Mouse (Mus musculus) cortical plate, adult 2 months (tissue): ENCODE measurements around the gene Vmn2r59. TPM values are rescaled to one million over a fixed set of nuclear protein-coding genes. Genes with fewer than 3 reads are reported as not detected.
"Not testable (repeated sequence)": the region's sequence is repeated elsewhere in the genome, so short reads cannot be mapped to it uniquely, and the experiment has no call there.

Experiments used
- H3K27ac ChIP-seq: fragments of 200-500 bp; 2 replicates; pipeline ENCODE4 v1.5.1; 2012; ENCODE audit warnings: low read length, control low read depth, inconsistent platforms; ENCODE audit not compliant: insufficient read depth
- H3K4me1 ChIP-seq: fragments of 200-500 bp; 2 replicates; pipeline ENCODE4 v1.6.1; 2011; ENCODE audit warnings: low read length; ENCODE audit not compliant: control insufficient read depth, insufficient read depth
- H3K4me3 ChIP-seq: fragments of 200-500 bp; 2 replicates; pipeline ENCODE4 v1.5.1; 2011; ENCODE audit warnings: mild to moderate bottlenecking, low read length, control low read depth; ENCODE audit not compliant: insufficient read depth
- CTCF ChIP-seq: fragments of 200-500 bp; IDR thresholded peaks from 2 replicates; pipeline ENCODE4 v1.5.1; 2011; ENCODE audit warnings: mild to moderate bottlenecking, control low read depth, low read length; ENCODE audit not compliant: insufficient read depth; ENCODE audit errors: extremely low read depth
- POLR2A ChIP-seq: fragments of 200-500 bp; IDR thresholded peaks from 2 replicates; pipeline ENCODE4 v1.6.1; 2011; ENCODE audit warnings: mild to moderate bottlenecking, low read length, control low read depth; ENCODE audit not compliant: insufficient read depth; ENCODE audit errors: extremely low read depth
- polyA plus RNA-seq: library from polyadenylated mRNA; depleted of rRNA; stranded (reverse); fragments of >200 nt; gene quantifications from 2 replicates; pipeline ENCODE4 v1.2.3, GENCODE M21; 2012; rRNA removed

The Vmn2r59 gene
- polyA plus RNA-seq: not detected in 2 replicates

- Histone ChIP-seq H3K4me1 (no peaks in the 10 kb centered on the region), H3K4me3 (no peak within 1 kb of the TSS), H3K27ac (no peak within 1 kb of the TSS)
- TF ChIP-seq POLR2A: no peak
- no peak for TF ChIP-seq CTCF
These were observed at the start of gene Vmn2r59 for GRCm38 (mm10) chr7:42058923-42059322. TSS of gene Vmn2r59 (minus strand) at chr7:42059023.

GRCm38 (mm10) chr7:42107470-42107869 lies 48.6 kb upstream of the Vmn2r59 start, which contains the start of gene Vmn2r60:
TSS of gene Vmn2r60 (plus strand) at chr7:42107770.
- no peak within 1 kb of the TSS for H3K4me3 ChIP-seq
- TF ChIP-seq POLR2A (no peak), CTCF (no peak)
- H3K4me1 ChIP-seq: no peaks in the 10 kb centered on the region
- no peak within 1 kb of the TSS for H3K27ac ChIP-seq

- not testable (repeated sequence) for H3K4me1 ChIP-seq, H3K27ac ChIP-seq
These were observed 48.2 kb upstream of the Vmn2r59 start for GRCm38 (mm10) chr7:42107061-42107460.

More at GRCm38 (mm10) chr7:42107061-42107460, 48.2 kb upstream of the Vmn2r59 start:
- H3K4me3 ChIP-seq: not testable (repeated sequence)

Other genes starting within 250 kb of the Vmn2r59 start
- not detected in 2 replicates for gene Vmn2r58, start 186.3 kb downstream of the Vmn2r59 start, polyA plus RNA-seq
- not detected in 2 replicates for gene Vmn2r60, start 48.7 kb upstream of the Vmn2r59 start, polyA plus RNA-seq
- gene Vmn2r61, start 201.0 kb upstream of the Vmn2r59 start, polyA plus RNA-seq: not detected in 2 replicates